Mouse (Mus musculus) forebrain, postnatal 0 days (tissue): ENCODE measurements at regions not wholly inside any gene's neighbourhood (a gene's known extent, or its start where the extent isn't known, plus 50 kb on each side); places are given as distances from the start of the nearest gene placed in this dataset.
A peak's percentile ranks its signal among the peaks of the same experiment; 100 is the strongest.
"Not testable (repeated sequence)": the region's sequence is repeated elsewhere in the genome, so short reads cannot be mapped to it uniquely, and the experiment has no call there.

Experiments used
- ATAC-seq: fragments of 200-750 bp; cut with Nextera tagmentation; 2 replicates; pipeline ENCODE4 v1.8.0; 2017; ENCODE audit warnings: mild to moderate bottlenecking, moderate library complexity
- DNase-seq: peaks from one replicate; pipeline ENCODE4 v3.0.0-alpha.2; 2015
- H3K27ac ChIP-seq: fragments of 300-500 bp; sonication (generic); 2 replicates; pipeline ENCODE4 v1.5.1; 2014; ENCODE audit warnings: low read depth, mild to moderate bottlenecking, antibody characterized with exemption, low read length, moderate library complexity, mixed read lengths
- H3K27me3 ChIP-seq: fragments of 300-500 bp; sonication (generic); 2 replicates; pipeline ENCODE4 v1.6.1; 2014; ENCODE audit warnings: mild to moderate bottlenecking, low read length, mixed read lengths; ENCODE audit not compliant: insufficient read depth
- H3K36me3 ChIP-seq: fragments of 300-500 bp; sonication (generic); 2 replicates; pipeline ENCODE4 v1.6.1; 2014; ENCODE audit warnings: mild to moderate bottlenecking, moderate library complexity; ENCODE audit not compliant: insufficient read depth
- H3K4me1 ChIP-seq: fragments of 300-500 bp; sonication (generic); 2 replicates; pipeline ENCODE4 v1.6.1; 2014; ENCODE audit warnings: antibody characterized with exemption; ENCODE audit not compliant: insufficient read depth
- H3K4me2 ChIP-seq: fragments of 300-500 bp; sonication (generic); 2 replicates; pipeline ENCODE4 v1.6.1; 2014; ENCODE audit warnings: low read depth, mild to moderate bottlenecking, moderate library complexity
- H3K4me3 ChIP-seq: fragments of 300-500 bp; sonication (generic); 2 replicates; pipeline ENCODE4 v1.5.1; 2014; ENCODE audit warnings: low read depth, low read length, mixed read lengths
- H3K9ac ChIP-seq: fragments of 300-500 bp; sonication (generic); 2 replicates; pipeline ENCODE4 v1.6.1; 2014; ENCODE audit warnings: mild to moderate bottlenecking
- H3K9me3 ChIP-seq: fragments of 300-500 bp; sonication (generic); 2 replicates; pipeline ENCODE4 v1.6.1; 2016; ENCODE audit warnings: low read length
- CTCF ChIP-seq: sonication (generic); IDR thresholded peaks from 2 replicates; pipeline ENCODE4 v1.5.1; 2016; ENCODE audit warnings: antibody characterized with exemption, control low read depth, low read depth
- WGBS: fragments of 180-500 bp; shearing (Covaris S2); extraction: QIAGEN DNeasy Blood & Tissue Kit; methylation state at CpG from one replicate; pipeline ENCODE4 v1.1.7; 2014; 5-methylcytosine and 5-hydroxymethylcytosine counted together

DNA sequence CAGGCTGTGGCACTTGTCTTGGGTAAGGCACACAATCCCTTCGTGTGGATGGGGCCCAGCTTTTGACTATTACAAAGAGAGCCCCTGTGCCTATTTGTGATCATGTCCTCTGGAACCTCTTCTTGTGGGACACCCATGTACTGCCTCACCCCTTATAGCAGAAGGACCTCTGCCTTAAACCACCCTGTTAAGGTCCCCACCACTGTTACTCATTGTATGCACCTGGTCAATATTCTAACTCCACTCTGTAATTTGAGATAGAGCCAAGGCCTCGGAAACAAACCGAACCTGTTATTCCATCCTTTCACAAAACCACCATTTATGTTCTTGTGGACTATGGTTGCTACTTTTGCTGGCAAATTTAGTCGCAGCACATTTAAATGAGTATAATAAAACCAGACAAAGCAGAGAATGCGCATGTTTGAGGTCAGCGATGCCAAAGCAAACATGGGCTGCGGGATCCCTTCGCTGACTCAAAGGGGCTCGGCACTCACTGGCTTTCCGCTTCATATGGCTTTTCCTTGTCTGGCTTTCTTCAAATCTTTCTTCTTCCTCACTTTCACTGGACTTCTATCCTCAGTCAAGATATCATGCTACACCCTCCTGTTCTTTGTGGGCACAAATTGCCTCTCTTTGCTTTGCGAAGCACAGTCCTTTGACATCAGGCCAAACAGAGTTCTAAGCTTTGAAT, 129.9 kb upstream of the Fam3c start:
- no peak overlapping the region for H3K4me3 ChIP-seq

DNA sequence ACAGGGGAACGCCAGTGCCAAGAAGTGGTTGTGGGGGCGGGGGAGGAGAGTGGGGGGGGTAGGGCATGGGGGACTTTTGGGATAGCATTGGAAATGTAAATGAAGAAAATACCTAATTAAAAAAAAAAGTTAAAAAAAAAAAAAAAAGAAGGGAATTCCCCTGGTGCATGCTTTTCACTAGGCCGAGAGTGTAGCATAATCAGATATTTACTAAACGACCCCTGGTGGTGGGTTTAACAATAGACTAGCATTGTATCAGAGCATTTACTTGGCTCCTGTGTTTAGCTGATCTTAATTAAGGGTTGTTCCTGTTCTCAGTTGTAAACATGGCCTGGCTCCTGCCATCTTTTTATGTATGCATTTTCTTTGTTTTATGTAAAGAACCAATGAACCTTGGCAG, 126.2 kb upstream of the Fam3c start:
- ATAC-seq: not testable (repeated sequence)

More for the DNA sequence above, 129.9 kb upstream of the Fam3c start:
- H3K9ac ChIP-seq: no peak overlapping the region
- H3K4me1 ChIP-seq: no peaks in the 10 kb centered on the region
- no peak overlapping the region for H3K4me2 ChIP-seq
- no peaks in the 10 kb centered on the region for H3K27me3 ChIP-seq
- H3K9me3 ChIP-seq: no peaks in the 10 kb centered on the region
- DNase-seq (no peak), ATAC-seq (no peak)
- no peak overlapping the region for H3K27ac ChIP-seq
- no peaks in the 10 kb centered on the region for H3K36me3 ChIP-seq
- TF ChIP-seq CTCF: no peak
- WGBS: 60% methylated on average over 11 of the region's 11 CpGs

DNA sequence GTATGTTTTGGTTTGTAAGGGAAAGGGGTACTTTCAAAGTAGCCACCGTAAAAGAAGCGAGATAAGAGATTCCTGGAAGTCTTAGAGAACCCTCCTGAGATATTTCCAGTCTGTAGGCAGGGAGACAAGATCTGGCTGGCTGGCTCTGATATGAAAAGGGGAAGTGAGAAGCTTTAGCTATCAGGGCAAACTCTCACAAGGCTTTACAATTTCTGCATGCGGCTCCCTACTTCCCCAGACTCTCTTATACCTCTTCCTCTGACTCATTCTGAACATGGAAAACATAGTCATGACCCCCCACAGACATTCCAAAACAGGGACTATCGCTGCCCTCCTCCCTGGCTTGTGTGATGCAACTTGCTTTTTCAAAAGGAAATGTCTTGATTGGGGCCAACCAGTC, 118.6 kb upstream of the Fam3c start:
- ATAC-seq (no peak), DNase-seq (no peak)
- H3K27ac ChIP-seq: no peak overlapping the region
- H3K9ac ChIP-seq: no peak overlapping the region
- H3K9me3 ChIP-seq: no peaks in the 10 kb centered on the region
- 88% methylated on average over 4 of the region's 4 CpGs for WGBS
- H3K36me3 ChIP-seq: no peaks in the 10 kb centered on the region
- H3K4me1 ChIP-seq: no peaks in the 10 kb centered on the region
- no peak overlapping the region for H3K4me3 ChIP-seq
- no peak overlapping the region for H3K4me2 ChIP-seq
- no peak for TF ChIP-seq CTCF
- no peaks in the 10 kb centered on the region for H3K27me3 ChIP-seq

More for the DNA sequence above, 126.2 kb upstream of the Fam3c start:
- not testable (repeated sequence) for H3K4me1 ChIP-seq, H3K36me3 ChIP-seq, H3K27me3 ChIP-seq, H3K27ac ChIP-seq, H3K9me3 ChIP-seq, H3K4me2 ChIP-seq, DNase-seq, H3K9ac ChIP-seq, H3K4me3 ChIP-seq
- 72% methylated on average over 4 of the region's 4 CpGs for WGBS

DNA sequence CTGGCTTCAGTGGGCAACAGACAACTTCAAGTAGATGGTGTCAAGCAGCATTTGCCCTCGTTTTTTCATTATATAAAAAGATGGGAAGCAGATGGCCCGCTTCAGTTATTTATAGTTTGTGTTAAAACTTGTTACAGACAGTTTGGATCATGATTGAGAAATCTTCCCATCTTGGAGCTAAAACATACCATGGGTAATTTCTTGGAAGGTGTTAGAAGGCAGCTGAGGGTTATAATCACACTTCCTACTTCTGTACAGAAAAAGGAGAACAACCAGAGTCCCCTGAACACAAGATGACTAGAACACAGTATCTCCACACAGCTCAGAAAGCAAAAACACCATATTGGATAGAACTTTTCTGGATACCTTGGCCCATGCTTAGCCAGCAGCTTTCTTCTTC, 118.0 kb upstream of the Fam3c start:
- no peak overlapping the region for H3K4me3 ChIP-seq
- peak; percentile 32 for DNase-seq

DNA sequence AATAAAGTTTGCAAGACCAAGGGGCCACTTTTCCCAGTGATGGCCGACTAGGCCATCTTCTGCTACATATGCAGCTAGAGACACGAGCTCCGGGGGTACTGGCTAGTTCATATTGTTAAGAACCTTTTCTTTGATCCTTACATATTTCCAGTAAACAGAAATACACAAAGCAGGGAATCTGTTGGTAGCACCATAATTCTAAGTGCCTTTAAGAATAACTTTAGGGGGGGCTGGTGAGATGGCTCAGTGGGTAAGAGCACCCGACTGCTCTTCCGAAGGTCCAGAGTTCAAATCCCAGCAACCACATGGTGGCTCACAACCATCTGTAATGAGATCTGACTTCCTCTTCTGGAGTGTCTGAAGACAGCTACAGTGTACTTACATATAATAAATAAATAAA, 116.4 kb upstream of the Fam3c start:
- H3K9me3 ChIP-seq, DNase-seq, H3K36me3 ChIP-seq, H3K4me3 ChIP-seq, H3K27ac ChIP-seq, H3K27me3 ChIP-seq, H3K4me1 ChIP-seq, H3K9ac ChIP-seq, H3K4me2 ChIP-seq, ATAC-seq: not testable (repeated sequence)
- WGBS: 86% methylated on average over 5 of the region's 5 CpGs

More for the DNA sequence above, 118.0 kb upstream of the Fam3c start:
- Histone ChIP-seq H3K9ac (no peak overlapping the region), H3K9me3 (no peaks in the 10 kb centered on the region), H3K4me1 (no peaks in the 10 kb centered on the region), H3K27ac (no peak overlapping the region), H3K36me3 (no peaks in the 10 kb centered on the region), H3K27me3 (no peaks in the 10 kb centered on the region), H3K4me2 (no peak overlapping the region)
- TF ChIP-seq CTCF: no peak
- peak; percentile 78 for ATAC-seq
- WGBS: 64% methylated on average over 2 of the region's 2 CpGs

DNA sequence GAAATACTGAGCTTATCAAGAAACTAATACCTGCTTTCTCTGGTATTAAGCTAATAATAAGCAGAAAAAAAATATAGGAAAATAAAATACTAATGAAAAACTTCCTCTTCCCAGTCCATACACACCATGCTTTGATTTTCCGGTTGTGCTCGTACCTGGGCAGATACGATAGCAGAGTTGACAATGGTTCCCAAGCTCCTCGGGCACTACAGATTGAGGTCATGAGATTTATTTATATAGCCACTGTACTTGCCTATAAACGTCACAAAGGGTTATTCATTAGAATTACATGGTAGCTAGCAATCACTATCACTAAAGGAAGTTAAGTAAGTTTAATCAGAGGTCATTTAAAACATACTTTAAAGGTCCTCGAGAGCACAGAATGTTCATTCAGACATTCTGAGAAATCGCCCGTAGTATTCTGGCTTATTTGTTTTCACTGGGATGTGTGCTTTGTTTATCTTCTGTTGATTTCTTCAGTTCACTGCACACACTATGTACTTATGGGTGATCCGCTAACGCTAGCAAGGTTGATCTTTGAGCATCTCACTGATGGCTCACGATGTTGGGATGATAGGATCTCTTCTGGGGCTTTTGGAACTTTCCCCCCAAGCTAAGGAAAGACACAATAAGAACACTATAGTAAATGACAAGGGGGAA, 111.4 kb upstream of the Fam3c start:
- Histone ChIP-seq H3K4me2 (no peak overlapping the region), H3K4me3 (no peak overlapping the region), H3K4me1 (no peaks in the 10 kb centered on the region), H3K36me3 (no peaks in the 10 kb centered on the region), H3K9me3 (no peaks in the 10 kb centered on the region), H3K27ac (no peak overlapping the region), H3K27me3 (no peaks in the 10 kb centered on the region), H3K9ac (no peak overlapping the region)
- WGBS: 85% methylated on average over 11 of the region's 11 CpGs
- ATAC-seq (no peak), DNase-seq (no peak)
- TF ChIP-seq CTCF: no peak

DNA sequence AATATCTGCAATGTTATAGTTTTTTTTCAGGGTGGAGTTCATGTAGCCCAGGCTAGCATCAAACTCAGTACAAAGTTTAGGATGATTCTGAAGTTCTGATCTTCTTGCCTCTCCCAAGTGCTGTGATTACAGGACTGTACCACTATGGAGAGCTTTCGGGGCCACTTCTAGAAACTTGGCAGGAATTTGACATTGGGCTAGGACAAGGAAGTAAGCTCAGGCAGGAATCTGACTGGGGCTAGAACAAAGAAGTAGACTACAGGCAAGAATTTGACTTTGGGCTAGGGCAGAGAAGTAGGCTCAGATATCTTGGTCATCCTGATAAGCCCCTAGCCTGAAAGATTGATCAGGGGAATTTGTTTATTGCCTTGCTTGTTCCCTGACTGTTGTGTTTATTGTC, 109.9 kb upstream of the Fam3c start:
- Histone ChIP-seq H3K4me2 (no peak overlapping the region), H3K27ac (no peak overlapping the region), H3K4me3 (no peak overlapping the region), H3K9ac (no peak overlapping the region), H3K9me3 (no peaks in the 10 kb centered on the region), H3K27me3 (no peaks in the 10 kb centered on the region), H3K36me3 (no peaks in the 10 kb centered on the region), H3K4me1 (no peaks in the 10 kb centered on the region)
- DNase-seq (no peak), ATAC-seq (no peak)
- TF ChIP-seq CTCF: no peak
- 88% methylated on average over 1 of the region's 1 CpGs for WGBS
